14 mouse cellular contexts compared by ENCODE assay signal in the genomic region with DNA sequence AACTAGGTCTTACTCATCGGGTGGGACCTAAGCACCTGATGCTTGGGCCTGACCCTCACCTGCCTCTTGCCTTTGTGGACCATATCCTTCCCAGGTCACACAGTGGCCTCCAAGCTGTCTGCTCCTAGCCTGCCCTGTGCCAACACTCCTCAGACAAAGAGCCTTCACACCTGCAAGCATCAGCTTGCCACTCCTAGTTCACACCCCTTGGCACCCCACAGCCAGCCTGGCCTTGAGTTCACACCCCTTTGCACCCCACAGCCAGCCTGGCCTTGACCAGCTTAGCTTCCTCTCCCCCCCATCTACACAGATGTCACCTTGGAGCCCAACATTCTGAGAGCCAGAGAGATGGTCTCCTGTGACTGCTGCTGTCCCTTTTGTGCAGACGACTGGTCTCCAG. TPM values are rescaled to one million over a fixed set of nuclear protein-coding genes. Genes with fewer than 3 reads are reported as not detected.
A peak's percentile ranks its signal among the peaks of the same experiment; 100 is the strongest.
DNase-seq lines count a peak whose midpoint lies in the region; ATAC-seq and TF ChIP-seq lines count a peak whose summit lies in the region.
"Had no signal": no experiment of that assay in that cellular context is flagged by ENCODE, and none has a peak within 500 bp of the region (broad histone marks: within the 10 kb centered on the region; RNA-seq: fewer than 3 reads in every experiment).

No protein-coding gene starts in this region.

- 90% methylated on average over 2 of the region's 2 CpGs for WGBS in forebrain, embryonic 10.5 days
- 90% methylated on average over 2 of the region's 2 CpGs for WGBS in forebrain, postnatal 0 days
- 68% methylated on average over 2 of the region's 2 CpGs for WGBS in heart, embryonic 15.5 days
- 85% methylated on average over 2 of the region's 2 CpGs for WGBS in midbrain, embryonic 11.5 days

- ATAC-seq in forebrain, postnatal 0 days: no peak
- no peak for ATAC-seq in heart, embryonic 15.5 days (replicated peaks; ENCODE audit: insufficient number of reproducible peaks, insufficient read depth, low FRiP score, low read depth)
- no peak for ATAC-seq in midbrain, embryonic 11.5 days (ENCODE audit: low FRiP score)
- ATAC-seq: forebrain, embryonic 13.5 days; midbrain, embryonic 13.5 days had no signal

- DNase-seq in forebrain, embryonic 10.5 days (ENCODE audit: extremely low spot score, low spot score): no peak
- no peak for DNase-seq in forebrain, postnatal 0 days
- DNase-seq in layer of hippocampus, adult 2 months (ENCODE audit: low spot score in 2 of 2): no peak
- no peak for DNase-seq in layer of hippocampus, postnatal 25 days (ENCODE audit: extremely low spot score in 1 of 2, low spot score in 1 of 2)
- DNase-seq in naive thymus-derived CD4-positive, alpha-beta T cell, adult 2 months (ENCODE audit: low read depth): peak; percentile 10
- no peak for DNase-seq in frontal cortex, postnatal 14 days (ENCODE audit: low spot score in 2 of 2)
- DNase-seq in midbrain, embryonic 11.5 days (ENCODE audit: low spot score, missing footprints): no peak
- DNase-seq: embryo, embryonic 11 days; right cerebral cortex, postnatal 4 days; thymus, adult 2 months had no signal

- no peak overlapping the region for H3K4me2 ChIP-seq in forebrain, postnatal 0 days (ENCODE audit: low read depth)
- H3K4me2 ChIP-seq in heart, embryonic 15.5 days: no peak overlapping the region
- no peak overlapping the region for H3K4me2 ChIP-seq in midbrain, embryonic 11.5 days
- H3K4me2 ChIP-seq: forebrain, embryonic 13.5 days; midbrain, embryonic 13.5 days had no signal

- no peak overlapping the region for H3K4me3 ChIP-seq in forebrain, embryonic 10.5 days
- no peak overlapping the region for H3K4me3 ChIP-seq in forebrain, postnatal 0 days (ENCODE audit: low read depth, low read length)
- no peak overlapping the region for H3K4me3 ChIP-seq in layer of hippocampus, adult 2 months
- no peak overlapping the region for H3K4me3 ChIP-seq in heart, embryonic 15.5 days
- H3K4me3 ChIP-seq in midbrain, embryonic 11.5 days (ENCODE audit: low read depth, low read length): no peak overlapping the region
- H3K4me3 ChIP-seq: forebrain, embryonic 13.5 days; midbrain, embryonic 13.5 days had no signal

- H3K36me3 ChIP-seq in forebrain, embryonic 10.5 days (replicated peaks): peaks cover 49% of the 10 kb centered on the region
- no peaks in the 10 kb centered on the region for H3K36me3 ChIP-seq in forebrain, postnatal 0 days (ENCODE audit: insufficient read depth)
- no peaks in the 10 kb centered on the region for H3K36me3 ChIP-seq in heart, embryonic 15.5 days
- no peaks in the 10 kb centered on the region for H3K36me3 ChIP-seq in midbrain, embryonic 11.5 days (ENCODE audit: control insufficient read depth, insufficient read depth, low read length)

- no peak for TF ChIP-seq CTCF in forebrain, postnatal 0 days (IDR thresholded peaks at IDR 0.05; ENCODE audit: low read depth)
- TF ChIP-seq CTCF in layer of hippocampus, adult 2 months (conservative IDR thresholded peaks at IDR 0.05): no peak

- H3K9me3 ChIP-seq in forebrain, embryonic 10.5 days: no peaks in the 10 kb centered on the region
- no peaks in the 10 kb centered on the region for H3K9me3 ChIP-seq in forebrain, postnatal 0 days (ENCODE audit: low read length)
- no peaks in the 10 kb centered on the region for H3K9me3 ChIP-seq in heart, embryonic 15.5 days (replicated peaks)
- H3K9me3 ChIP-seq in midbrain, embryonic 11.5 days (ENCODE audit: control insufficient read depth, low read length): no peaks in the 10 kb centered on the region
- H3K9me3 ChIP-seq: forebrain, embryonic 13.5 days; midbrain, embryonic 13.5 days had no signal

- H3K27me3 ChIP-seq in forebrain, embryonic 10.5 days (ENCODE audit: poor library complexity, severe bottlenecking): no peaks in the 10 kb centered on the region
- H3K27me3 ChIP-seq in forebrain, postnatal 0 days (ENCODE audit: insufficient read depth, low read length): no peaks in the 10 kb centered on the region
- no peaks in the 10 kb centered on the region for H3K27me3 ChIP-seq in heart, embryonic 15.5 days
- no peaks in the 10 kb centered on the region for H3K27me3 ChIP-seq in midbrain, embryonic 11.5 days (ENCODE audit: control insufficient read depth, insufficient read depth, low read length)
- H3K27me3 ChIP-seq: forebrain, embryonic 13.5 days; midbrain, embryonic 13.5 days; Patski had no signal

- no peak overlapping the region for H3K9ac ChIP-seq in forebrain, postnatal 0 days
- H3K9ac ChIP-seq in heart, embryonic 15.5 days: no peak overlapping the region
- H3K9ac ChIP-seq in midbrain, embryonic 11.5 days (ENCODE audit: low read length): no peak overlapping the region
- H3K9ac ChIP-seq: forebrain, embryonic 13.5 days; midbrain, embryonic 13.5 days had no signal

- H3K4me1 ChIP-seq in forebrain, embryonic 10.5 days: peaks cover 82% of the 10 kb centered on the region
- peaks cover 14% of the 10 kb centered on the region; the same call in 1 of the 2 replicates for H3K4me1 ChIP-seq in forebrain, postnatal 0 days (ENCODE audit: insufficient read depth)
- H3K4me1 ChIP-seq in heart, embryonic 15.5 days (replicated peaks): peaks cover 90% of the 10 kb centered on the region
- H3K4me1 ChIP-seq in midbrain, embryonic 11.5 days (ENCODE audit: control insufficient read depth, insufficient read depth, low read length): peaks cover 25% of the 10 kb centered on the region

- peak overlapping the region; percentile 45; the same call in 1 of the 2 replicates for H3K27ac ChIP-seq in forebrain, embryonic 10.5 days
- no peak overlapping the region for H3K27ac ChIP-seq in forebrain, postnatal 0 days (ENCODE audit: low read depth, low read length)
- peak overlapping the region; percentile 54; the same call in 1 of the 2 replicates for H3K27ac ChIP-seq in layer of hippocampus, adult 2 months
- H3K27ac ChIP-seq in heart, embryonic 15.5 days: peak overlapping the region; percentile 79
- H3K27ac ChIP-seq in midbrain, embryonic 11.5 days (ENCODE audit: low read depth, low read length): no peak overlapping the region
- H3K27ac ChIP-seq: forebrain, embryonic 13.5 days; midbrain, embryonic 13.5 days had no signal

RNA-seq across cellular contexts. Expression of gene Fam53b, which starts 10.3 kb away (rescaled TPM):
- 39.4 and 39.5 TPM in 2 replicates for polyA plus RNA-seq in forebrain, embryonic 10.5 days (2016; fragmentation: Nextera tagmentation; extraction: Ambion mirVana)
- total RNA-seq in forebrain, postnatal 0 days (2014; rRNA removed): 5.6 and 15.4 TPM in 2 replicates
- polyA plus RNA-seq in forebrain, postnatal 0 days (2015; fragmentation: Nextera tagmentation; extraction: Ambion mirVana): 5.6 and 5.8 TPM in 2 replicates
- total RNA-seq in layer of hippocampus, adult 2 months (2021): 10 to 100 TPM; 42.3 to 54.8 TPM
- 10 to 100 TPM; 34.6 to 40.9 TPM for total RNA-seq in layer of hippocampus, postnatal 25 days (2021)
- polyA plus RNA-seq in heart, embryonic 15.5 days (2015; fragmentation: Nextera tagmentation; extraction: Ambion mirVana): 14.9 and 19.0 TPM in 2 replicates
- polyA plus RNA-seq in midbrain, embryonic 11.5 days (2014; fragmentation: Nextera tagmentation; extraction: Ambion mirVana): 17.0 and 17.5 TPM in 2 replicates

RNA-seq across cellular contexts. Expression of gene Eef1akmt2, which starts 49.1 kb away (rescaled TPM):
- 76.8 and 80.9 TPM in 2 replicates for polyA plus RNA-seq in forebrain, embryonic 10.5 days (2016; fragmentation: Nextera tagmentation; extraction: Ambion mirVana)
- 86.1 and 101 TPM in 2 replicates for total RNA-seq in forebrain, postnatal 0 days (2014; rRNA removed)
- 77.3 and 85.9 TPM in 2 replicates for polyA plus RNA-seq in forebrain, postnatal 0 days (2015; fragmentation: Nextera tagmentation; extraction: Ambion mirVana)
- total RNA-seq in layer of hippocampus, adult 2 months (2021): 10 to 100 TPM; 35.8 to 38.6 TPM
- total RNA-seq in layer of hippocampus, postnatal 25 days (2021): 10 to 100 TPM; 29.1 to 38.7 TPM
- 35.5 and 37.7 TPM in 2 replicates for polyA plus RNA-seq in heart, embryonic 15.5 days (2015; fragmentation: Nextera tagmentation; extraction: Ambion mirVana)
- 90.3 and 100.0 TPM in 2 replicates for polyA plus RNA-seq in midbrain, embryonic 11.5 days (2014; fragmentation: Nextera tagmentation; extraction: Ambion mirVana)

RNA-seq across cellular contexts. Expression of gene Abraxas2, which starts 55.7 kb away (rescaled TPM):
- 32.9 and 33.9 TPM in 2 replicates for polyA plus RNA-seq in forebrain, embryonic 10.5 days (2016; fragmentation: Nextera tagmentation; extraction: Ambion mirVana)
- total RNA-seq in forebrain, postnatal 0 days (2014; rRNA removed): 36.8 and 38.2 TPM in 2 replicates
- polyA plus RNA-seq in forebrain, postnatal 0 days (2015; fragmentation: Nextera tagmentation; extraction: Ambion mirVana): 21.1 and 32.9 TPM in 2 replicates
- total RNA-seq in layer of hippocampus, adult 2 months (2021): 10 to 100 TPM; 28.8 to 30.3 TPM
- 10 to 100 TPM; 25.5 to 27.0 TPM for total RNA-seq in layer of hippocampus, postnatal 25 days (2021)
- polyA plus RNA-seq in heart, embryonic 15.5 days (2015; fragmentation: Nextera tagmentation; extraction: Ambion mirVana): 25.1 and 28.7 TPM in 2 replicates
- polyA plus RNA-seq in midbrain, embryonic 11.5 days (2014; fragmentation: Nextera tagmentation; extraction: Ambion mirVana): 38.7 and 41.8 TPM in 2 replicates

Comparison
In these comparisons a context has a peak if more than half of its experiments do, and no peak if none do; other contexts are left out.
1. H3K27ac ChIP-seq: peak in forebrain, embryonic 10.5 days (single experiment), layer of hippocampus, adult 2 months (single experiment) and heart, embryonic 15.5 days (single experiment); none in forebrain, postnatal 0 days (single experiment) and midbrain, embryonic 11.5 days (single experiment).